In genomic region chr15:91634236-91634635, GRCm38 (mm10) we compare ENCODE assay signal across 28 mouse cellular contexts. TPM values are rescaled to one million over a fixed set of nuclear protein-coding genes. Genes with fewer than 3 reads are reported as not detected.
DNase-seq lines count a peak whose midpoint lies in the region; ATAC-seq lines count a peak whose summit lies in the region.
"Had no signal": no experiment of that assay in that cellular context is flagged by ENCODE, and none has a peak within 500 bp of the region (broad histone marks: within the 10 kb centered on the region; RNA-seq: fewer than 3 reads in every experiment).

No protein-coding gene starts in this region.

- H3K4me1 ChIP-seq in liver, embryonic 12.5 days = no peaks in the 10 kb centered on the region
- H3K4me1 ChIP-seq: embryonic facial prominence, embryonic 10.5 days; forebrain, embryonic 15.5 days; hindbrain, embryonic 10.5 days; intestine, embryonic 15.5 days; midbrain, embryonic 12.5 days had no signal

- WGBS in liver, embryonic 12.5 days (ENCODE audit: insufficient replicate concordance) = 63% methylated on average over 8 of the region's 8 CpGs

- H3K9me3 ChIP-seq in liver, embryonic 12.5 days (replicated peaks) = no peaks in the 10 kb centered on the region
- H3K9me3 ChIP-seq: embryonic facial prominence, embryonic 10.5 days; forebrain, embryonic 15.5 days; hindbrain, embryonic 10.5 days; intestine, embryonic 15.5 days; limb, embryonic 10.5 days; midbrain, embryonic 12.5 days had no signal

- no peak for ATAC-seq in liver, embryonic 12.5 days
- ATAC-seq: activated CD4-positive, CD25-positive, alpha-beta regulatory T cell, adult 4 months; forebrain, embryonic 15.5 days; hindbrain, embryonic 16.5 days; intestine, embryonic 15.5 days had no signal

- H3K9ac ChIP-seq in liver, embryonic 12.5 days = no peak overlapping the region
- H3K9ac ChIP-seq: forebrain, embryonic 15.5 days; intestine, embryonic 15.5 days; midbrain, embryonic 12.5 days had no signal

- peak; percentile 32 for DNase-seq in adrenal gland, postnatal 14 days
- DNase-seq in adrenal gland, postnatal 36 days = no peak
- peak; percentile 15 for DNase-seq in thymus, postnatal 4 days
- no peak for DNase-seq in thymus, postnatal 36 days
- peak; percentile 18 to 85 for DNase-seq in spleen, postnatal 10 days (ENCODE audit: low spot score in 2 of 2)
- no peak for DNase-seq in cerebellum, postnatal 25 days
- DNase-seq in cerebellum, adult 9-10 months = no peak
- DNase-seq: adrenal gland, adult 8-10 months; cerebellum, adult 8-10 months; kidney, adult 8-10 months; kidney, postnatal 14 days; liver; right cerebral cortex, postnatal 4 days; thymus, adult 2 months had no signal

- no peaks in the 10 kb centered on the region for H3K36me3 ChIP-seq in liver, embryonic 12.5 days
- H3K36me3 ChIP-seq: embryonic facial prominence, embryonic 10.5 days; forebrain, embryonic 15.5 days; G1E; hindbrain, embryonic 10.5 days; intestine, embryonic 15.5 days; limb, embryonic 10.5 days; midbrain, embryonic 12.5 days had no signal

- H3K27ac ChIP-seq in liver, embryonic 12.5 days = no peak overlapping the region
- H3K27ac ChIP-seq: embryonic facial prominence, embryonic 10.5 days; forebrain, embryonic 15.5 days; hindbrain, embryonic 10.5 days; intestine, embryonic 15.5 days; layer of hippocampus, adult 2 months; limb, embryonic 10.5 days; midbrain, embryonic 12.5 days; stomach, postnatal 0 days had no signal

- H3K4me2 ChIP-seq in liver, embryonic 12.5 days = no peak overlapping the region
- H3K4me2 ChIP-seq: forebrain, embryonic 15.5 days; heart, embryonic 11.5 days; intestine, embryonic 15.5 days; midbrain, embryonic 12.5 days had no signal

- H3K27me3 ChIP-seq in liver, embryonic 12.5 days (replicated peaks) = no peaks in the 10 kb centered on the region
- H3K27me3 ChIP-seq: CH12.LX; forebrain, embryonic 15.5 days; intestine, embryonic 15.5 days; midbrain, embryonic 12.5 days had no signal

- no peak overlapping the region for H3K4me3 ChIP-seq in liver, embryonic 12.5 days
- H3K4me3 ChIP-seq: embryonic facial prominence, embryonic 10.5 days; forebrain, embryonic 15.5 days; hindbrain, embryonic 10.5 days; intestine, embryonic 15.5 days; layer of hippocampus, adult 2 months; limb, embryonic 10.5 days; midbrain, embryonic 12.5 days had no signal

RNA-seq across cellular contexts. Expression of gene Lrrk2, which starts 38.7 kb away (rescaled TPM):
- 31.0 and 44.6 TPM in 2 replicates for total RNA-seq in adrenal gland, postnatal 14 days (2021)
- 100 to 1,000 TPM in 1 of 2 experiments, 10 to 100 TPM in 1; 20.2 to 133 TPM for total RNA-seq in adrenal gland, postnatal 36 days (2021)
- 1.6 and 2.0 TPM in 2 replicates for polyA plus RNA-seq in liver, embryonic 12.5 days (2016; fragmentation: Nextera tagmentation; extraction: Ambion mirVana)
- total RNA-seq: CH12.LX had no signal
- polyA plus RNA-seq: G1E had no signal

Comparison
In these comparisons a context has a peak if more than half of its experiments do, and no peak if none do; other contexts are left out.
1. DNase-seq: peak in adrenal gland, postnatal 14 days (single experiment), thymus, postnatal 4 days (single experiment) and spleen, postnatal 10 days (2 of 2); none in adrenal gland, postnatal 36 days (0 of 2), thymus, postnatal 36 days (0 of 2), cerebellum, postnatal 25 days (0 of 2) and cerebellum, adult 9-10 months (single experiment).